ENCODE assay signal across 7 mouse cellular contexts in genomic region chr9:45138191-45139032, GRCm38 (mm10). TPM values are rescaled to one million over a fixed set of nuclear protein-coding genes. Genes with fewer than 3 reads are reported as not detected.
DNase-seq lines count a peak whose midpoint lies in the region; ATAC-seq lines count a peak whose summit lies in the region.

TSS of gene Scn4b (plus strand) at chr9:45138395.

- WGBS in embryonic facial prominence, embryonic 14.5 days: under 1% methylated on average over 35 of the region's 76 CpGs
- WGBS in heart, embryonic 15.5 days: under 1% methylated on average over 76 of the region's 76 CpGs
- WGBS in stomach, embryonic 16.5 days: under 1% methylated on average over 75 of the region's 76 CpGs

- DNase-seq in B cell, adult 2 months: peak; percentile 45 to 47
- peak; percentile 51 for DNase-seq in CD4-positive helper T cell, adult 2 months (ENCODE audit: low read depth, low spot score)
- DNase-seq in embryonic facial prominence, embryonic 14.5 days (ENCODE audit: low spot score): peak; percentile 60
- peak; percentile 65 to 73 for DNase-seq in kidney, postnatal 4 days
- peak; percentile 33 to 50 for DNase-seq in lung, postnatal 4 days

- peaks cover 76% of the 10 kb centered on the region for H3K27me3 ChIP-seq in embryonic facial prominence, embryonic 14.5 days (replicated peaks; ENCODE audit: control insufficient read depth, insufficient read depth, low read length)
- H3K27me3 ChIP-seq in heart, embryonic 15.5 days: peaks cover 96% of the 10 kb centered on the region
- peaks cover 54% of the 10 kb centered on the region for H3K27me3 ChIP-seq in stomach, embryonic 16.5 days (ENCODE audit: control insufficient read depth, insufficient read depth, low read length)

- H3K27ac ChIP-seq in embryonic facial prominence, embryonic 14.5 days (replicated peaks; ENCODE audit: low read depth, low read length): no peak within 1 kb of the TSS
- no peak within 1 kb of the TSS for H3K27ac ChIP-seq in heart, embryonic 15.5 days
- H3K27ac ChIP-seq in stomach, embryonic 16.5 days (ENCODE audit: low read length): no peak within 1 kb of the TSS

- H3K9ac ChIP-seq in embryonic facial prominence, embryonic 14.5 days (ENCODE audit: low read depth, low read length): peak within 1 kb of the TSS; percentile 55
- peak within 1 kb of the TSS; percentile 34 for H3K9ac ChIP-seq in heart, embryonic 15.5 days
- H3K9ac ChIP-seq in stomach, embryonic 16.5 days (ENCODE audit: low read length): peak within 1 kb of the TSS; percentile 47

- peak within 1 kb of the TSS; percentile 56 for H3K4me3 ChIP-seq in embryonic facial prominence, embryonic 14.5 days (ENCODE audit: low read depth, low read length)
- H3K4me3 ChIP-seq in heart, embryonic 15.5 days: peak within 1 kb of the TSS; percentile 59
- peak within 1 kb of the TSS; percentile 55 for H3K4me3 ChIP-seq in stomach, embryonic 16.5 days (replicated peaks; ENCODE audit: low read length)

- peak within 1 kb of the TSS; percentile 96 for H3K4me2 ChIP-seq in embryonic facial prominence, embryonic 14.5 days (ENCODE audit: low read depth, low read length)
- peak within 1 kb of the TSS; percentile 96 for H3K4me2 ChIP-seq in heart, embryonic 15.5 days
- peak within 1 kb of the TSS; percentile 71 for H3K4me2 ChIP-seq in stomach, embryonic 16.5 days (ENCODE audit: low read depth, low read length)

- peak; percentile 51; the same call in 1 of the 2 replicates for ATAC-seq in embryonic facial prominence, embryonic 14.5 days (ENCODE audit: low read depth)
- ATAC-seq in heart, embryonic 15.5 days (replicated peaks; ENCODE audit: insufficient number of reproducible peaks, insufficient read depth, low FRiP score, low read depth): 0 out of 2 replicates have a peak, but pooled peaks have one; percentile 24
- 0 out of 2 replicates have a peak, but pooled peaks have one; percentile 23 for ATAC-seq in stomach, embryonic 16.5 days (ENCODE audit: insufficient read depth, low FRiP score)

- H3K9me3 ChIP-seq in embryonic facial prominence, embryonic 14.5 days (ENCODE audit: control insufficient read depth, low read length): no peaks in the 10 kb centered on the region
- no peaks in the 10 kb centered on the region for H3K9me3 ChIP-seq in heart, embryonic 15.5 days (replicated peaks)
- no peaks in the 10 kb centered on the region for H3K9me3 ChIP-seq in stomach, embryonic 16.5 days (replicated peaks; ENCODE audit: control insufficient read depth, low read length)

- H3K36me3 ChIP-seq in embryonic facial prominence, embryonic 14.5 days (ENCODE audit: control insufficient read depth, insufficient read depth, low read length): no peaks in the 10 kb centered on the region
- H3K36me3 ChIP-seq in heart, embryonic 15.5 days: no peaks in the 10 kb centered on the region
- no peaks in the 10 kb centered on the region for H3K36me3 ChIP-seq in stomach, embryonic 16.5 days (ENCODE audit: control insufficient read depth, insufficient read depth, low read length)

- H3K4me1 ChIP-seq in embryonic facial prominence, embryonic 14.5 days (ENCODE audit: control insufficient read depth, insufficient read depth, low read length): peaks cover 4% of the 10 kb centered on the region; the same call in 1 of the 2 replicates
- peaks cover 34% of the 10 kb centered on the region for H3K4me1 ChIP-seq in heart, embryonic 15.5 days (replicated peaks)
- H3K4me1 ChIP-seq in stomach, embryonic 16.5 days (ENCODE audit: control insufficient read depth, insufficient read depth, low read length): peaks cover 15% of the 10 kb centered on the region

RNA-seq across cellular contexts. Expression of gene Scn4b, which starts in this region (rescaled TPM):
- 0.13 and 0.19 TPM in 2 replicates for polyA plus RNA-seq in embryonic facial prominence, embryonic 14.5 days (2014; fragmentation: Nextera tagmentation; extraction: Ambion mirVana)
- 0.16 and 1.2 TPM in 2 replicates for polyA plus RNA-seq in heart, embryonic 15.5 days (2015; fragmentation: Nextera tagmentation; extraction: Ambion mirVana)
- 0.37 and 0.54 TPM in 2 replicates for polyA plus RNA-seq in stomach, embryonic 16.5 days (2015; fragmentation: Nextera tagmentation; extraction: Ambion mirVana)

Comparison
In these comparisons a context has a peak if more than half of its experiments do, and no peak if none do; other contexts are left out.
1. Peak in DNase-seq, ATAC-seq, H3K4me3 ChIP-seq, H3K9ac ChIP-seq and H3K4me2 ChIP-seq in embryonic facial prominence, embryonic 14.5 days; RNA of the gene not detected or under 1 TPM.
2. Peak in ATAC-seq, H3K4me3 ChIP-seq, H3K9ac ChIP-seq and H3K4me2 ChIP-seq in stomach, embryonic 16.5 days; RNA of the gene not detected or under 1 TPM.